Comparison of ENCODE assay signal across 19 mouse cellular contexts in the genomic region with DNA sequence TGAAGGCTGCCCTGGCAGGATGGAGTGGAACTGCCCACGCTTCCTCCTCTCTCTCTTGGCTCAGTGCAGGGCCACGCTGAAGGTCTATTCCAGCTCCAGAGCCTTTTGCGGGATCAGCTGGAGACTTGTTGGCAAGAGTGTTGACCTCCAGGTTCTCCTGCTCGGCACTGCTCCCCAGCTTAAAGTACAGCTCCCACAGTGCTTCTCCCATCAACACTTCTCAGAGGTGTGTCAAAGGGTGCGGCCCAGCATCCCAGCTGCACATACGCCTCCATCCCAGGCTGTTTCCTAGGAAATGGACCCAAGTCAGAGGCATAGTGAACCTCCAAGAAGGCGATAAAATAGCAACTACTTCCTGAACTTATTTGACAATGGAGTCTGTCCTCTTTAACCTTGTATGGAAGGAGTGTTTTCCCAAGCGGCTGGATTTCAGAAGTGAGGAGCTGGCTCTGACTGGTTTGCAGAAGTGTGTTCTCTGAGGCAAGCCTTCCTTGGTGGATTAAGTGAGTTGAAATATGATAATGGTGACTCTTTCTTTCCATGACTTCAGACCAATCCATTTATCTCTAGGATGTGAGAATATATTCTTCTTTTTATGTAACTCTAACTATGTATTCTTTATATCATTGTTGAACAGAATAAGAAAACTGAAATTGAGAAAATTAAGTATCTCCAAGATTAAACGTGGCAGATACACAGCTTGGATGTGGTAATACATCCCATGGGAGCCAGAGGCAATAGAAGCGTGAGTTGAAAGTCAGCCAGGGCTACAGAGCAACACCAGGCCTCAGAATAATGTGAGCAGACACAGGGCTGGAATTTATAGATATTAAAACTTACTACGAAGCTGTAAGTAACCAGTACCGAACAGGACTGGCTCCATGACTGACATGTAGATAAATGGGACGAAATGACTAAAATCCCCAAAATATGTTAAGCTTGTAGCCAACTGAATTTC. TPM values are rescaled to one million over a fixed set of nuclear protein-coding genes. Genes with fewer than 3 reads are reported as not detected.
DNase-seq lines count a peak whose midpoint lies in the region; ATAC-seq and TF ChIP-seq lines count a peak whose summit lies in the region.
"Had no signal": no experiment of that assay in that cellular context is flagged by ENCODE, and none has a peak within 500 bp of the region (broad histone marks: within the 10 kb centered on the region; RNA-seq: fewer than 3 reads in every experiment).

No protein-coding gene starts in this region.

- intact Hi-C loops in gastrocnemius, adult 2 months (cut with DNase I) = no loop called here

- no peaks in the 10 kb centered on the region for H3K36me3 ChIP-seq in midbrain, embryonic 16.5 days (ENCODE audit: control insufficient read depth, insufficient read depth, low read length)
- no peaks in the 10 kb centered on the region for H3K36me3 ChIP-seq in midbrain, embryonic 14.5 days (ENCODE audit: control insufficient read depth, insufficient read depth, low read length)
- H3K36me3 ChIP-seq: embryonic facial prominence, embryonic 13.5 days; forebrain, embryonic 12.5 days; midbrain, embryonic 13.5 days had no signal

- TF ChIP-seq CTCF in gastrocnemius, adult 2 months (IDR thresholded peaks at IDR 0.05) = no peak
- TF ChIP-seq CTCF in layer of hippocampus, adult 2 months (conservative IDR thresholded peaks at IDR 0.05) = no peak

- H3K4me3 ChIP-seq in gastrocnemius, adult 2 months = no peak overlapping the region
- H3K4me3 ChIP-seq in midbrain, embryonic 16.5 days (ENCODE audit: low read depth, low read length) = no peak overlapping the region
- H3K4me3 ChIP-seq in midbrain, embryonic 14.5 days (replicated peaks; ENCODE audit: low read depth, low read length) = no peak overlapping the region
- no peak overlapping the region for H3K4me3 ChIP-seq in brown adipose tissue, adult 24 weeks (ENCODE audit: insufficient read depth, low read depth, low read length)
- H3K4me3 ChIP-seq in layer of hippocampus, adult 2 months = no peak overlapping the region
- H3K4me3 ChIP-seq: embryonic facial prominence, embryonic 13.5 days; forebrain, embryonic 12.5 days; midbrain, embryonic 13.5 days had no signal

- no peak overlapping the region for H3K27ac ChIP-seq in gastrocnemius, adult 2 months
- no peak overlapping the region for H3K27ac ChIP-seq in midbrain, embryonic 16.5 days (ENCODE audit: low read length)
- no peak overlapping the region for H3K27ac ChIP-seq in midbrain, embryonic 14.5 days (replicated peaks; ENCODE audit: low read depth, low read length)
- H3K27ac ChIP-seq in brown adipose tissue, adult 24 weeks (replicated peaks; ENCODE audit: low read depth, low read length) = peak overlapping the region; percentile 63
- H3K27ac ChIP-seq in layer of hippocampus, adult 2 months = no peak overlapping the region
- H3K27ac ChIP-seq: embryonic facial prominence, embryonic 13.5 days; forebrain, embryonic 12.5 days; midbrain, embryonic 13.5 days had no signal

- H3K4me1 ChIP-seq in midbrain, embryonic 16.5 days (ENCODE audit: control insufficient read depth, insufficient read depth, low read length) = no peaks in the 10 kb centered on the region
- H3K4me1 ChIP-seq in midbrain, embryonic 14.5 days (ENCODE audit: control insufficient read depth, insufficient read depth, low read length) = no peaks in the 10 kb centered on the region
- H3K4me1 ChIP-seq in brown adipose tissue, adult 24 weeks (ENCODE audit: control insufficient read depth, insufficient read depth, insufficient read length, low read length) = peaks cover 3% of the 10 kb centered on the region; the same call in 1 of the 2 replicates
- H3K4me1 ChIP-seq: embryonic facial prominence, embryonic 13.5 days; forebrain, embryonic 12.5 days; midbrain, embryonic 13.5 days had no signal

- no peak overlapping the region for H3K9ac ChIP-seq in midbrain, embryonic 16.5 days (ENCODE audit: low read depth, low read length)
- no peak overlapping the region for H3K9ac ChIP-seq in midbrain, embryonic 14.5 days (replicated peaks; ENCODE audit: low read length)
- H3K9ac ChIP-seq: embryonic facial prominence, embryonic 13.5 days; forebrain, embryonic 12.5 days; midbrain, embryonic 13.5 days had no signal

- no peaks in the 10 kb centered on the region for H3K9me3 ChIP-seq in midbrain, embryonic 16.5 days (replicated peaks; ENCODE audit: control insufficient read depth, low read length, poor library complexity, severe bottlenecking)
- no peaks in the 10 kb centered on the region for H3K9me3 ChIP-seq in midbrain, embryonic 14.5 days (ENCODE audit: control insufficient read depth, low read length)
- H3K9me3 ChIP-seq: embryonic facial prominence, embryonic 13.5 days; forebrain, embryonic 12.5 days; midbrain, embryonic 13.5 days had no signal

- 0 out of 2 replicates have a peak, but pooled peaks have one; percentile 39 for ATAC-seq in midbrain, embryonic 16.5 days
- no peak for ATAC-seq in midbrain, embryonic 14.5 days (ENCODE audit: low FRiP score, low TSS enrichment)
- ATAC-seq: intestine, embryonic 16.5 days; midbrain, embryonic 13.5 days had no signal

- no peak overlapping the region for H3K4me2 ChIP-seq in midbrain, embryonic 16.5 days (ENCODE audit: low read length)
- no peak overlapping the region for H3K4me2 ChIP-seq in midbrain, embryonic 14.5 days (ENCODE audit: low read length)
- H3K4me2 ChIP-seq: embryonic facial prominence, embryonic 13.5 days; forebrain, embryonic 12.5 days; midbrain, embryonic 13.5 days had no signal

- peak; percentile 3 for DNase-seq in gastrocnemius, adult 18-20 months (ENCODE audit: low spot score)
- DNase-seq in gastrocnemius, adult 2 months = no peak
- DNase-seq in midbrain, embryonic 14.5 days = no peak
- peak; percentile 43 for DNase-seq in testis, postnatal 10 days (ENCODE audit: low spot score)
- DNase-seq in layer of hippocampus, adult 2 months (ENCODE audit: low spot score in 2 of 2) = no peak
- DNase-seq: kidney, postnatal 14 days; lung, postnatal 36 days; thymus, adult 18-20 months had no signal

- H3K27me3 ChIP-seq in midbrain, embryonic 16.5 days (ENCODE audit: control insufficient read depth, insufficient read depth, low read depth, low read length) = no peaks in the 10 kb centered on the region
- H3K27me3 ChIP-seq in midbrain, embryonic 14.5 days (ENCODE audit: control insufficient read depth, insufficient read depth, low read length) = no peaks in the 10 kb centered on the region
- H3K27me3 ChIP-seq: embryonic facial prominence, embryonic 13.5 days; forebrain, embryonic 12.5 days; midbrain, embryonic 13.5 days had no signal

- WGBS in midbrain, embryonic 16.5 days = 85% methylated on average over 13 of the region's 13 CpGs
- 83% methylated on average over 13 of the region's 13 CpGs for WGBS in midbrain, embryonic 14.5 days

RNA-seq across cellular contexts. Expression of a gene that starts 23.9 kb away (rescaled TPM):
- total RNA-seq in gastrocnemius, adult 18-20 months (2021) = not detected
- total RNA-seq in gastrocnemius, adult 2 months (2021) = not detected
- not detected in 2 replicates for polyA plus RNA-seq in midbrain, embryonic 16.5 days (2015; fragmentation: Nextera tagmentation; extraction: Ambion mirVana)
- polyA plus RNA-seq in midbrain, embryonic 14.5 days (2014; fragmentation: Nextera tagmentation; extraction: Ambion mirVana) = not detected in 2 replicates
- polyA plus RNA-seq in brown adipose tissue, adult 24 weeks (2012; ENCODE audit: insufficient read depth, insufficient read length, missing spikeins) = not detected in 2 replicates
- total RNA-seq in layer of hippocampus, adult 2 months (2021) = not detected
- total RNA-seq: hematopoietic stem cell, adult 5-6 weeks; layer of hippocampus, postnatal 14 days; left cerebral cortex, postnatal 25 days had no signal
- polyA plus RNA-seq: embryonic facial prominence, embryonic 13.5 days; forebrain, embryonic 12.5 days; intestine, embryonic 16.5 days; liver, embryonic 16.5 days; midbrain, embryonic 13.5 days; neural tube, embryonic 11.5 days had no signal

Comparison
In these comparisons a context has a peak if more than half of its experiments do, and no peak if none do; other contexts are left out.
1. DNase-seq: peak in gastrocnemius, adult 18-20 months (single experiment) and testis, postnatal 10 days (single experiment); none in gastrocnemius, adult 2 months (single experiment), midbrain, embryonic 14.5 days (single experiment) and layer of hippocampus, adult 2 months (0 of 2).